In the genomic region with DNA sequence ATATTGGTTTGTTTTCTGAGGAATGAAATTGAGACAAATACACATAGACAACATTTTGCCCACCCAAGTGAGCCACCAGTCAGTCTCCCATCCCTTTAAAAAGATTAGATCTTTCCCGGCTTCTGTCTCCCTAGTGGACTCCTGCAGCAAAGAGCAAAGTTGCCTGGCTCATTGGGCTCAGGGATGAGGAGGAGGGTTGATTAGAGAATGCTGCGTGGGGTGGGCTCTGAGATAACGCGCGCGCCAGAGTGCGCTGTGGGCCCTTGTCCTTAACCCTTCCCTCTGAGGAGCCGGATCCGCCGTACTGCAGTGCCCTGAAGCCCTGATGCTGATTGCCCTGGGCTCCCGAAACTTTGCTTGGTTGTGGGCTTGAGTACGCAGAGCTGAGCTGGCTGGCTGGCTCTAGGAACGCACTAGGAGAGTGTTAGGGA, we compare ENCODE assay signal across 9 mouse cellular contexts. TPM values are rescaled to one million over a fixed set of nuclear protein-coding genes. Genes with fewer than 3 reads are reported as not detected.
A peak's percentile ranks its signal among the peaks of the same experiment; 100 is the strongest.
DNase-seq lines count a peak whose midpoint lies in the region; ATAC-seq and TF ChIP-seq lines count a peak whose summit lies in the region.
"Had no signal": no experiment of that assay in that cellular context is flagged by ENCODE, and none has a peak within 500 bp of the region (broad histone marks: within the 10 kb centered on the region; RNA-seq: fewer than 3 reads in every experiment).

Gene Cacng3 (plus strand): TSS at position 51 of the 431 bp plus-strand sequence.

- DNase-seq in kidney, postnatal 0 days (ENCODE audit: low spot score): no peak
- no peak for DNase-seq in kidney, postnatal 10 days
- DNase-seq in embryonic facial prominence, embryonic 10.5 days (ENCODE audit: low spot score): no peak
- no peak for DNase-seq in hindbrain, embryonic 10.5 days (ENCODE audit: low spot score)
- DNase-seq in retina, postnatal 1 day: no peak
- DNase-seq in adrenal gland, postnatal 14 days: no peak
- DNase-seq in spleen, postnatal 10 days (ENCODE audit: low spot score in 2 of 2): no peak

- H3K4me1 ChIP-seq in kidney, postnatal 0 days (replicated peaks; ENCODE audit: insufficient read depth, low read length): no peaks in the 10 kb centered on the region
- peaks cover 9% of the 10 kb centered on the region; the same call in 1 of the 2 replicates for H3K4me1 ChIP-seq in embryonic facial prominence, embryonic 10.5 days
- H3K4me1 ChIP-seq in hindbrain, embryonic 10.5 days (replicated peaks): peaks cover 10% of the 10 kb centered on the region
- H3K4me1 ChIP-seq in limb, embryonic 13.5 days: 0 out of 2 replicates have a peak, but pooled peaks cover 4% of the 10 kb centered on the region

- H3K27ac ChIP-seq in kidney, postnatal 0 days: no peak within 1 kb of the TSS
- H3K27ac ChIP-seq in embryonic facial prominence, embryonic 10.5 days (replicated peaks): no peak within 1 kb of the TSS
- no peak within 1 kb of the TSS for H3K27ac ChIP-seq in hindbrain, embryonic 10.5 days
- H3K27ac ChIP-seq in limb, embryonic 13.5 days: no peak within 1 kb of the TSS
- H3K27ac ChIP-seq: macrophage had no signal

- no peak within 1 kb of the TSS for H3K4me2 ChIP-seq in kidney, postnatal 0 days (ENCODE audit: low read length)
- peak within 1 kb of the TSS; percentile 35 for H3K4me2 ChIP-seq in limb, embryonic 13.5 days (replicated peaks)

- WGBS in kidney, postnatal 0 days: 10% methylated on average over 13 of the region's 13 CpGs
- 15% methylated on average over 13 of the region's 13 CpGs for WGBS in embryonic facial prominence, embryonic 10.5 days
- 14% methylated on average over 13 of the region's 13 CpGs for WGBS in hindbrain, embryonic 10.5 days
- WGBS in limb, embryonic 13.5 days: 21% methylated on average over 13 of the region's 13 CpGs

- no peaks in the 10 kb centered on the region for H3K27me3 ChIP-seq in kidney, postnatal 0 days (ENCODE audit: insufficient read depth, low read length)
- H3K27me3 ChIP-seq in embryonic facial prominence, embryonic 10.5 days (replicated peaks; ENCODE audit: low read depth, poor library complexity, severe bottlenecking): peaks cover 27% of the 10 kb centered on the region
- peaks cover 22% of the 10 kb centered on the region for H3K27me3 ChIP-seq in hindbrain, embryonic 10.5 days (ENCODE audit: insufficient read depth, poor library complexity, severe bottlenecking)
- peaks cover 19% of the 10 kb centered on the region for H3K27me3 ChIP-seq in limb, embryonic 13.5 days

- TF ChIP-seq CTCF in kidney, postnatal 0 days (IDR thresholded peaks at IDR 0.05; ENCODE audit: low read depth): no peak

- ATAC-seq in kidney, postnatal 0 days (replicated peaks; ENCODE audit: low FRiP score, low read depth): 0 out of 2 replicates have a peak, but pooled peaks have one; percentile 21
- no peak for ATAC-seq in limb, embryonic 13.5 days (ENCODE audit: low FRiP score, low read depth)

- H3K9me3 ChIP-seq in kidney, postnatal 0 days (replicated peaks; ENCODE audit: low read length): no peaks in the 10 kb centered on the region
- H3K9me3 ChIP-seq in embryonic facial prominence, embryonic 10.5 days: no peaks in the 10 kb centered on the region
- H3K9me3 ChIP-seq in hindbrain, embryonic 10.5 days: no peaks in the 10 kb centered on the region
- no peaks in the 10 kb centered on the region for H3K9me3 ChIP-seq in limb, embryonic 13.5 days

- no peaks in the 10 kb centered on the region for H3K36me3 ChIP-seq in kidney, postnatal 0 days (ENCODE audit: insufficient read depth, low read length)
- H3K36me3 ChIP-seq in embryonic facial prominence, embryonic 10.5 days (replicated peaks): no peaks in the 10 kb centered on the region
- H3K36me3 ChIP-seq in hindbrain, embryonic 10.5 days: no peaks in the 10 kb centered on the region
- H3K36me3 ChIP-seq in limb, embryonic 13.5 days: no peaks in the 10 kb centered on the region

- no peak within 1 kb of the TSS for H3K9ac ChIP-seq in kidney, postnatal 0 days (ENCODE audit: low read depth, low read length)
- H3K9ac ChIP-seq in limb, embryonic 13.5 days: no peak within 1 kb of the TSS

- no peak within 1 kb of the TSS for H3K4me3 ChIP-seq in kidney, postnatal 0 days (replicated peaks; ENCODE audit: low read depth, low read length)
- H3K4me3 ChIP-seq in embryonic facial prominence, embryonic 10.5 days: peak within 1 kb of the TSS; percentile 34; the same call in 1 of the 2 replicates
- H3K4me3 ChIP-seq in hindbrain, embryonic 10.5 days: peak within 1 kb of the TSS; percentile 43
- no peak within 1 kb of the TSS for H3K4me3 ChIP-seq in limb, embryonic 13.5 days

RNA-seq across cellular contexts. Expression of gene Cacng3, which starts in this region (rescaled TPM):
- not detected in 2 replicates for polyA plus RNA-seq in kidney, postnatal 0 days (2015; fragmentation: Nextera tagmentation; extraction: Ambion mirVana)
- 0.06 TPM in 1 of 2 replicates, not detected in the other for polyA plus RNA-seq in embryonic facial prominence, embryonic 10.5 days (2016; fragmentation: Nextera tagmentation; extraction: Ambion mirVana)
- polyA plus RNA-seq in hindbrain, embryonic 10.5 days (2016; fragmentation: Nextera tagmentation; extraction: Ambion mirVana): 0.22 and 0.80 TPM in 2 replicates
- not detected in 2 replicates for polyA plus RNA-seq in limb, embryonic 13.5 days (2015; fragmentation: Nextera tagmentation; extraction: Ambion mirVana)
- total RNA-seq in adrenal gland, postnatal 14 days (2021): 1.9 and 2.1 TPM in 2 replicates
- polyA plus RNA-seq: macrophage had no signal

Comparison
In these comparisons a context has a peak if more than half of its experiments do, and no peak if none do; other contexts are left out.
1. Peak in ATAC-seq in kidney, postnatal 0 days; RNA of the gene not detected or under 1 TPM.
2. H3K4me3 ChIP-seq: peak in embryonic facial prominence, embryonic 10.5 days (single experiment) and hindbrain, embryonic 10.5 days (single experiment); none in kidney, postnatal 0 days (single experiment) and limb, embryonic 13.5 days (single experiment).